Mouse (Mus musculus) stomach, postnatal 0 days (tissue): ENCODE measurements around the gene Ifna15.

Experiments
- CTCF ChIP-seq: IDR thresholded peaks from 2 replicates; pipeline ENCODE4 v1.5.1; 2016; ENCODE audit warnings: antibody characterized with exemption, low read depth, mild to moderate bottlenecking, moderate library complexity
- EP300 ChIP-seq: optimal IDR thresholded peaks from 2 replicates; pipeline ENCODE3; 2016; ENCODE audit warnings: antibody characterized with exemption

GRCm38 (mm10) chr4:88523241-88523640 lies 34.8 kb downstream of the Ifna15 start:
- peak; percentile 67 for TF ChIP-seq CTCF
- no peak for TF ChIP-seq EP300
